Mouse (Mus musculus) stomach, embryonic 14.5 days (tissue): ENCODE results near the gene Slc4a4. TPM values are rescaled to one million over a fixed set of nuclear protein-coding genes. Genes with fewer than 3 reads are reported as not detected.

Source experiments
- ATAC-seq: fragments of 200-750 bp; cut with Nextera tagmentation; 2 replicates; pipeline ENCODE4 v1.8.0; 2017; ENCODE audit warnings: low read depth, moderate TSS enrichment; ENCODE audit not compliant: insufficient number of reproducible peaks, insufficient read depth, low FRiP score
- H3K27ac ChIP-seq: fragments of 300-500 bp; sonication (generic); 2 replicates; pipeline ENCODE4 v1.5.1; 2014; ENCODE audit warnings: mild to moderate bottlenecking, low read length, moderate library complexity, mixed read lengths
- H3K27me3 ChIP-seq: fragments of 300-500 bp; sonication (generic); 2 replicates; pipeline ENCODE4 v1.6.1; 2014; ENCODE audit warnings: low read length, control low read depth, mixed read lengths; ENCODE audit not compliant: control insufficient read depth, insufficient read depth
- H3K36me3 ChIP-seq: fragments of 300-500 bp; sonication (generic); 2 replicates; pipeline ENCODE4 v1.6.1; 2014; ENCODE audit warnings: mild to moderate bottlenecking, control low read depth, low read length, moderate library complexity, mixed read lengths; ENCODE audit not compliant: control insufficient read depth, insufficient read depth
- H3K4me1 ChIP-seq: fragments of 300-500 bp; sonication (generic); 2 replicates; pipeline ENCODE4 v1.6.1; 2014; ENCODE audit warnings: low read length, control low read depth, mixed read lengths; ENCODE audit not compliant: control insufficient read depth, insufficient read depth
- H3K4me2 ChIP-seq: fragments of 300-500 bp; sonication (generic); replicated peaks from 2 replicates; pipeline ENCODE4 v1.6.1; 2014; ENCODE audit warnings: low read depth, low read length, control low read depth
- H3K4me3 ChIP-seq: fragments of 300-500 bp; sonication (generic); 2 replicates; pipeline ENCODE4 v1.5.1; 2014; ENCODE audit warnings: low read depth, low read length, control low read depth
- H3K9ac ChIP-seq: fragments of 300-500 bp; sonication (generic); replicated peaks from 2 replicates; pipeline ENCODE4 v1.6.1; 2014; ENCODE audit warnings: low read depth, mild to moderate bottlenecking, control low read depth, low read length, moderate library complexity, mixed read lengths
- H3K9me3 ChIP-seq: fragments of 300-500 bp; sonication (generic); 2 replicates; pipeline ENCODE4 v1.6.1; 2016; ENCODE audit warnings: low read depth, low read length, control low read depth; ENCODE audit not compliant: control insufficient read depth
- WGBS: fragments of 180-500 bp; shearing (Covaris S2); extraction: QIAGEN DNeasy Blood & Tissue Kit; methylation state at CpG from one replicate; pipeline ENCODE4 v1.1.7; 2014; 5-methylcytosine and 5-hydroxymethylcytosine counted together
- polyA plus RNA-seq: library from polyadenylated mRNA; unstranded; fragments of >200 nt; fragmentation: Nextera tagmentation; extraction: Ambion mirVana; gene quantifications from 2 replicates; pipeline ENCODE4 v1.2.1, GENCODE M21; 2014

The Slc4a4 gene
- polyA plus RNA-seq, 1 experiment from 2014 or later = 5.1 TPM

DNA sequence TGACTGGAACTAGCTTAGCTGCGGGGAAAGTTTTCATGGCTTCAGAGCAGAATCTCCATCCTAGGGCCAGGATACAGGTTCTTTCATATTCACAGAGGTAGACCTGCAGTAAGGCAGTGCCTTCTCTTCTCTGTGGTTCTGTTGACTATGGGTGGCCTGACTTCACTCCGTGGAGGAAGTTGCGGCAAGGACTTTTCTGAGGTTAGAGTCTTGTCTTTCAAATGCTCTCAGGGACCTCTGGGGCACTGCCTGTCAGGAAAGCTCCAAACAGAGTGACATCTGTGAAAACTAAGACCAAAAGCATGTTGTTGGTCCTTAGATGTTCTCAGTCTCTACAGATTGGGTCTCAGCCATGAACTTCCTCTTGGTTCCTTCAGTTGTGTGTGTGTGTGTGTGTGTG is 203.5 kb downstream of the Slc4a4 start:
- H3K4me2 ChIP-seq = no peak overlapping the region
- H3K27ac ChIP-seq = no peak overlapping the region
- no peak for ATAC-seq
- H3K4me3 ChIP-seq = no peak overlapping the region
- H3K27me3 ChIP-seq = no peaks in the 10 kb centered on the region
- no peaks in the 10 kb centered on the region for H3K4me1 ChIP-seq
- no peak overlapping the region for H3K9ac ChIP-seq
- H3K36me3 ChIP-seq = no peaks in the 10 kb centered on the region
- no peaks in the 10 kb centered on the region for H3K9me3 ChIP-seq
- WGBS = 85% methylated on average over 3 of the region's 3 CpGs

DNA sequence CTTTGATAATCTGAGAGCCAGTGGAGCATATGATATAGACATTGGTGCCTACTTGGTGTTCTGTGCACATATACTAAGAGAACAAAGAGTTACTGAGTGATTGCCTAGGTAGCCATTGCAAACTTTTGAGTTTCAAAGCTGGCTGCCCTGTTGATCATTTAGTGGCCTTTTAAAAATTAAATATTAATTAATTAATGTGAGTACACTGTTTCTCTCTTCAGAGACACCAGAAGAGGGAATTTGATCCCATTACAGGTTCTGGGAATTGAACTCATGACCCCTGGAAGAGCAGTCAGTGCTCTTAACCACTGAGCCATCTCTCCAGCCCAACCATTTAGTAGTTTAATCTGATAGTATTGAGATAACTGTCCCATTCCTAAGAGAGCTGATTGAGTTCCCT is 209.8 kb downstream of the Slc4a4 start:
- no peak for ATAC-seq
- H3K4me3 ChIP-seq = no peak overlapping the region
- no peaks in the 10 kb centered on the region for H3K9me3 ChIP-seq
- H3K36me3 ChIP-seq = no peaks in the 10 kb centered on the region
- no peak overlapping the region for H3K4me2 ChIP-seq
- no peaks in the 10 kb centered on the region for H3K27me3 ChIP-seq
- H3K27ac ChIP-seq = no peak overlapping the region
- H3K4me1 ChIP-seq = no peaks in the 10 kb centered on the region
- no peak overlapping the region for H3K9ac ChIP-seq

DNA sequence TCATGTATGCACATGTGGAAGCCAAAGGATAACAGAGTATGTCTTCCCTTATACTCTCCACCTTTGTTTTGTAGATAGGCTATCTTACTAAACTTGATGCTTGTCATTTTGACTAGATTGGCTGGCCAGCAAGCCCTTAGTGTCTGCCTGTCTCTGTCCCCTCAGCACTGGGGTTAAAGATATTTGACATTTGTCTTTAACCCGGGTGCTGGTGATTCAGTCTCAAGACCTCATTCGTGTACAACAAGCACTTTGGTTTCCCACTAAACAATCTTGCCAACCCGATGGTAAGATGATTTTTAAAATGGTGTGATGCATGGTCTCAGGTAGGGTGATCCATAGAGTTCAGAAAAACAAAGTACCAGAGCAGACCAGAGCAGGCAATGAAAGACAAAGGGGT is 210.7 kb downstream of the Slc4a4 start:
- no peaks in the 10 kb centered on the region for H3K9me3 ChIP-seq
- H3K9ac ChIP-seq = no peak overlapping the region
- no peak overlapping the region for H3K4me2 ChIP-seq
- no peak overlapping the region for H3K4me3 ChIP-seq
- no peaks in the 10 kb centered on the region for H3K4me1 ChIP-seq
- H3K36me3 ChIP-seq = no peaks in the 10 kb centered on the region
- 87% methylated on average over 3 of the region's 3 CpGs for WGBS
- no peaks in the 10 kb centered on the region for H3K27me3 ChIP-seq
- no peak for ATAC-seq
- no peak overlapping the region for H3K27ac ChIP-seq

DNA sequence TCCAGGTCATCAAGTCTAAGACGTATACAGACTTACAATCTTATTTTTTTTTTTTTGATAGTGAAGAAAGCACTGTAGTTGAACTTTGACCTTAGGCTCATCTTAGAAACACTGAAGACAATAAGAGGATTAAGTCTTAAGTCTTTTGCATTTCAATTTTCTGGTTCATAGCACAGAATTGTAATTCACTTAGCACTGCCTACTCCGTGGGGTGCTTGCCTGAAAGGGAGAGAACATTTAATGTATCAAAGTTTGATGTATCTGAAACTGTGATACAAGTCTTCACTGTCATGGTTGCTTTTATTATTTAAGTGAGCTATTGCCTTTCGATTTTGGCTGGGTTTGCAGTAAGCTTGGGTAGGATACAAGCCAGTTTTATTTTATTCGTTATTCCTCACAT is 211.5 kb downstream of the Slc4a4 start:
- Histone ChIP-seq H3K36me3 (no peaks in the 10 kb centered on the region), H3K27me3 (no peaks in the 10 kb centered on the region), H3K4me1 (no peaks in the 10 kb centered on the region), H3K9ac (no peak overlapping the region), H3K4me3 (no peak overlapping the region), H3K27ac (no peak overlapping the region), H3K4me2 (no peak overlapping the region), H3K9me3 (no peaks in the 10 kb centered on the region)
- WGBS = 80% methylated on average over 4 of the region's 4 CpGs
- no peak for ATAC-seq

DNA sequence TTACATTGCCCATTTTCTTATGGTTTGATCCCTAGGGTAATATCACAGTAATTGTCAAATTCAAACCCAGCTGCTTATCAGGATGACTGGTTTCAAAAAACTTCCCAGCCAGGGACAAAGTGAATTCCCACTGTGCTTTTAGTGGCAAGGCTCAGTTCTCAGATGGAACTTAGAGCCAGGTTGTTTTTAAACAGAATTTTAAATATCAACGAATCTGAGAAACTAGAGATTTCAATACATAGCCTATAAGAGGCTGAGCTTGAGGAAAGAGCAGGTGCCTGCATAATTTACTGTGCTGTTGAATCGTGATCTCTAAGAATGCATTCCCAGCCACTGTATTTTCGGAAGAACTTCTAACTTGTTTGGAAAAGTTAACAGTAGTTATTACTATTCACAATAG is 213.3 kb downstream of the Slc4a4 start:
- H3K4me3 ChIP-seq = no peak overlapping the region
- no peaks in the 10 kb centered on the region for H3K36me3 ChIP-seq
- no peaks in the 10 kb centered on the region for H3K4me1 ChIP-seq
- no peaks in the 10 kb centered on the region for H3K27me3 ChIP-seq
- WGBS = 82% methylated on average over 3 of the region's 3 CpGs
- no peak overlapping the region for H3K4me2 ChIP-seq
- H3K9ac ChIP-seq = no peak overlapping the region
- ATAC-seq = no peak
- H3K9me3 ChIP-seq = no peaks in the 10 kb centered on the region
- H3K27ac ChIP-seq = no peak overlapping the region

DNA sequence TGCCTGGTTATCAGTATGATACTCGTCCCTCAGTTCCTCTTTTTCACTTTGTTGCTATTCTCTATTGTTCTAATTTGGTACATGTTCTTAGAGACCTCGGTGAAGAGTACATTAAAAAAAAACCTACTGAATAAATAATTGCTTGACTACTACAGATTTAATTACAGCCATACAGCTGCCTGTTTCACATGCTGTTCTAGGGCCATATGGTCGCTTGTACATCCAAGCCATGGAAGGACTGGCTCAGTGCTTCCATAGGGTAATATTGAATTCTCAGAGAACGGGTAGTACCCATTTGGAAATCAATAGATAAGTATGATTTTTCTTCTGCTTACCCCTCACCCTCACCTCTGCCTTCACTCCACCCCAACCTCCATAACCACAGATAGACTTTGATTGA is 215.9 kb downstream of the Slc4a4 start:
- no peak for ATAC-seq
- Histone ChIP-seq H3K9ac (no peak overlapping the region), H3K9me3 (no peaks in the 10 kb centered on the region), H3K27ac (no peak overlapping the region), H3K4me3 (no peak overlapping the region), H3K4me1 (no peaks in the 10 kb centered on the region), H3K27me3 (no peaks in the 10 kb centered on the region), H3K36me3 (no peaks in the 10 kb centered on the region), H3K4me2 (no peak overlapping the region)
- 68% methylated on average over 4 of the region's 4 CpGs for WGBS

DNA sequence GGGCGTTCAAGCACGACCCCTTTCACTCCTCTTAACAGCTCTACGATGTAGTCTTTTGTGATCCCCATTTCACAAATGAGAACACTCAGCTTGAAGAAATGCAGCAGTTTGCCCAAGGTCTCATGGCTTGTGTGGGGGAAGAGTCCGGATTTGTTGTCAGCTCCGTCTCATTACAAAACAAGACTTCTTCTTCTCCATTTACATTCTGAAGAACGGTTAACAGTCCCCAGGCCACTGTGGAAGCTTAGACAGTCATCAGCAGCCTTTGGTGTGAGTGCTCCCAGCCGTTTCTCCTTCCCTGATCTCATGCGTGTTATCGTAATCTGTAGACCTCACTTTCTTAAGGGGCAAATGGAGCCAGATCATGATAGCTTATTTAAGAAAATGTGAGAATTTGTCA is 218.7 kb downstream of the Slc4a4 start:
- 80% methylated on average over 9 of the region's 9 CpGs for WGBS
- ATAC-seq = no peak
- Histone ChIP-seq H3K9ac (no peak overlapping the region), H3K27me3 (no peaks in the 10 kb centered on the region), H3K9me3 (no peaks in the 10 kb centered on the region), H3K4me3 (no peak overlapping the region), H3K4me2 (no peak overlapping the region), H3K36me3 (no peaks in the 10 kb centered on the region), H3K4me1 (no peaks in the 10 kb centered on the region), H3K27ac (no peak overlapping the region)

DNA sequence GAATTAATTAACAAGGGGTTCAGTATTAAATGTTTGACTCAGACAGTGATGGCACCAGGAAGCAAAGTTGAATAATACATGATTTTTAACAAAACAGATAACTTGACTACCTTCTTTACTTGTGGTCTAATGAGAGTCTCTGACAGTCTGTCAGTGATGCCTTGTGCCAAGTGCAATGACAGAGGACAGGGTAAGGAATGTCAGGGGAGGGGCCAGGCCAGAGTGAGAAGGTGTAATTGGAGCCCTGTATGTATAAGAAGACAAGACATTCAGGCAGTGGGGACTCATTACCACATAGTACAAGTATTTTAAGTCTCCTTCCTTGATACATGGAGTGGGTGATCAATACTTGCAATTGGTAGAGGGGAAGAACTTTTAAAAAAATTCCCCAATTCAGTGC is 219.6 kb downstream of the Slc4a4 start:
- Histone ChIP-seq H3K4me3 (no peak overlapping the region), H3K4me2 (no peak overlapping the region), H3K36me3 (no peaks in the 10 kb centered on the region), H3K9me3 (no peaks in the 10 kb centered on the region), H3K27ac (no peak overlapping the region), H3K4me1 (no peaks in the 10 kb centered on the region), H3K9ac (no peak overlapping the region), H3K27me3 (no peaks in the 10 kb centered on the region)
- ATAC-seq = no peak

DNA sequence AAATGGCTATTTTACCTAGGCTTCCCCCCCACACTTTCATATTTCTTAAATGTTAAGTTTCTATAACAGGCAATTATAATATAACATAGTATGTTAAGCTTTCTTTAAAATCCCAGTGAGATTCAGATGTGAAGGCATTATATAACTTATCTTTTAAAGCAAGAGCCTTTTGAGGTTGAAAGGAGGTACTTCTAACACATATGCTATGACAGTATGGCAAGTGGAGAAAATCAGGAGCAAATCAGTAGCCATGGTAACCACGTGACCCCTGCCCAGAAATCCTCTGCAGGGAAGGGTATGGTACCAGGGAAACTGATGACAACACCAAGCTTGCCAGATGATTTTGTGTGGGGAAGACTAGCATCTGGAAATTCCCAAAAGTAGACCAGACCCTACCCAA is 222.2 kb downstream of the Slc4a4 start:
- WGBS = 90% methylated on average over 1 of the region's 1 CpGs
- H3K4me1 ChIP-seq = no peaks in the 10 kb centered on the region
- H3K27ac ChIP-seq = no peak overlapping the region
- no peak overlapping the region for H3K4me2 ChIP-seq
- no peaks in the 10 kb centered on the region for H3K36me3 ChIP-seq
- H3K4me3 ChIP-seq = no peak overlapping the region
- no peaks in the 10 kb centered on the region for H3K27me3 ChIP-seq
- no peaks in the 10 kb centered on the region for H3K9me3 ChIP-seq
- no peak for ATAC-seq
- no peak overlapping the region for H3K9ac ChIP-seq
